In the genomic region with DNA sequence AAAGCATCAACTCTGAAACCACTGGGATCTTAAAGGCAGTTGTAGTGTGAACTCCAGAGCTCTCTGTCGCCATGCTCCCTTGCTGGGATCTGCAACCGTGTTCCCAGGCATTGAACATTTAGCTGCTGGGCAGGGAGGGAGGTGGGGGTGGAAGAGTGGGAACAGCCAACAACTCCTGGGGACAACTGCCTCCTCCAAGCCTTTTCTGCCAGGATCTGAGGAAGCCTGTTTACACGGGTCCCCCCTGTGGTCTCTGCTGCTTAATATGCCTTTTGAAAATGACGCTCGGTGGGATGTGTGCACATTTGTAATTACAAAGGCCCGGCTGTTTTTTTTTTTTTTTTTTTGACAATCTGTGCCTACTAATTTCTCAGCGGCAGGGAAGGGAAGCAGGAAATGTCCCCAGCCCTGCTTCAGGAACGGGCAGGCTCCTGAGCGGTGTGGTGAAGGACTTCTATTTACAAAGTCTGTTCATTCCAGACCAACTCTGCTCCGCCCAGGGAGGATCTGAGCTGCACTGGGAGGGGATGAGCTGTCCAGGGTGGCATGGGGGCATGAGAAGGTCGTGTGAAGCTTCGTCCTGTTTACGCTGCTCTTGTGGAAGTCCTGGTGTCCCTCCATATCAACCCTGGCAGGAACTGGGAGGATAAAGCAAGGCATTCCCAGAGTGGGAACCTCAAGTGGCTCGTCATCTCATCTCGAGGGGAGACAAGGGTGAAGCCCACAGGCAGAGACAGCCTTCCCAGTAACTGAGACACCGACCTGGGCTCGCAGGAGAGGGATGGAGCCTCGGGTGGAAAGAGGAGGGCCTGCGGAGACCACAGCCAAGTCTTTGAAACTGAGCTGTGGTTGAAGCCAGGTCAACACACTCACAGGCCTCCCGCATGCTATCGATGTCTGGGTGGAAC, we compare ENCODE assay signal across 9 mouse cellular contexts.
DNase-seq lines count a peak whose midpoint lies in the region; ATAC-seq lines count a peak whose summit lies in the region.
"Had no signal": no experiment of that assay in that cellular context is flagged by ENCODE, and none has a peak within 500 bp of the region (broad histone marks: within the 10 kb centered on the region; RNA-seq: fewer than 3 reads in every experiment).

No protein-coding gene starts in this region.

- H3K4me2 ChIP-seq in heart, embryonic 11.5 days = peak overlapping the region; percentile 35
- peak overlapping the region; percentile 17; the same call in 1 of the 2 replicates for H3K4me2 ChIP-seq in hindbrain, embryonic 12.5 days (replicated peaks)

- no peaks in the 10 kb centered on the region for H3K36me3 ChIP-seq in heart, embryonic 11.5 days (ENCODE audit: control insufficient read depth, insufficient read depth, low read length)
- no peaks in the 10 kb centered on the region for H3K36me3 ChIP-seq in hindbrain, embryonic 12.5 days
- H3K36me3 ChIP-seq in midbrain, embryonic 10.5 days = no peaks in the 10 kb centered on the region

- ATAC-seq in heart, embryonic 11.5 days (replicated peaks; ENCODE audit: insufficient number of reproducible peaks, low FRiP score, low TSS enrichment) = no peak
- no peak for ATAC-seq in hindbrain, embryonic 12.5 days (ENCODE audit: low FRiP score)
- no peak for ATAC-seq in erythroblast, adult 5-6 weeks (replicated peaks; ENCODE audit: low FRiP score, poor library complexity, severe bottlenecking)
- no peak for ATAC-seq in activated CD4-positive, CD25-positive, alpha-beta regulatory T cell, adult 4 months

- H3K9me3 ChIP-seq in heart, embryonic 11.5 days (replicated peaks; ENCODE audit: control insufficient read depth, low read length) = peaks cover 4% of the 10 kb centered on the region; the same call in 1 of the 2 replicates
- H3K9me3 ChIP-seq in hindbrain, embryonic 12.5 days (replicated peaks) = no peaks in the 10 kb centered on the region; the same call in none of the 2 replicates
- peaks cover 11% of the 10 kb centered on the region for H3K9me3 ChIP-seq in midbrain, embryonic 10.5 days (replicated peaks)

- DNase-seq in heart, postnatal 4 days = no peak
- DNase-seq in cerebellum, postnatal 14 days = peak; percentile 66 to 73
- DNase-seq in midbrain, embryonic 10.5 days (ENCODE audit: low spot score) = peak; percentile 17
- DNase-seq in heart, postnatal 36 days = no peak

- H3K27ac ChIP-seq in heart, embryonic 11.5 days (ENCODE audit: low read depth, low read length) = no peak overlapping the region
- H3K27ac ChIP-seq in hindbrain, embryonic 12.5 days = peak overlapping the region; percentile 79
- peak overlapping the region; percentile 73 for H3K27ac ChIP-seq in midbrain, embryonic 10.5 days (replicated peaks)

- no peak overlapping the region for H3K4me3 ChIP-seq in heart, embryonic 11.5 days (ENCODE audit: low read depth, low read length)
- no peak overlapping the region for H3K4me3 ChIP-seq in hindbrain, embryonic 12.5 days
- no peak overlapping the region for H3K4me3 ChIP-seq in midbrain, embryonic 10.5 days
- H3K4me3 ChIP-seq: megakaryocyte, embryonic 14.5 days had no signal

- intact Hi-C loops in heart, postnatal 36 days (cut with DNase I) = no loop called here

- peaks cover 32% of the 10 kb centered on the region for H3K4me1 ChIP-seq in heart, embryonic 11.5 days (ENCODE audit: control insufficient read depth, insufficient read depth, low read length)
- peaks cover 50% of the 10 kb centered on the region for H3K4me1 ChIP-seq in hindbrain, embryonic 12.5 days
- peaks cover 46% of the 10 kb centered on the region for H3K4me1 ChIP-seq in midbrain, embryonic 10.5 days
- H3K4me1 ChIP-seq: megakaryocyte, embryonic 14.5 days had no signal

- 22% methylated on average over 21 of the region's 21 CpGs for WGBS in heart, embryonic 11.5 days (ENCODE audit: insufficient replicate concordance)
- 36% methylated on average over 21 of the region's 21 CpGs for WGBS in hindbrain, embryonic 12.5 days
- 45% methylated on average over 21 of the region's 21 CpGs for WGBS in midbrain, embryonic 10.5 days

- no peaks in the 10 kb centered on the region for H3K27me3 ChIP-seq in heart, embryonic 11.5 days (ENCODE audit: control insufficient read depth, insufficient read depth, low read length)
- no peaks in the 10 kb centered on the region for H3K27me3 ChIP-seq in hindbrain, embryonic 12.5 days
- H3K27me3 ChIP-seq in midbrain, embryonic 10.5 days (ENCODE audit: low read depth, poor library complexity, severe bottlenecking) = peaks cover 49% of the 10 kb centered on the region

- H3K9ac ChIP-seq in heart, embryonic 11.5 days (ENCODE audit: low read depth, low read length) = no peak overlapping the region
- H3K9ac ChIP-seq in hindbrain, embryonic 12.5 days = no peak overlapping the region

Comparison
In these comparisons a context has a peak if more than half of its experiments do, and no peak if none do; other contexts are left out.
1. DNase-seq: peak in cerebellum, postnatal 14 days (2 of 2) and midbrain, embryonic 10.5 days (single experiment); none in heart, postnatal 4 days (single experiment) and heart, postnatal 36 days (0 of 2).